Mouse (Mus musculus): ENCODE results near the gene Mrps10. TPM values are rescaled to one million over a fixed set of nuclear protein-coding genes. Genes with fewer than 3 reads are reported as not detected.
A peak's percentile ranks its signal among the peaks of the same experiment; 100 is the strongest.

Mrps10 gene
- polyA plus RNA-seq, 1 experiment: 20.5 TPM

DNA sequence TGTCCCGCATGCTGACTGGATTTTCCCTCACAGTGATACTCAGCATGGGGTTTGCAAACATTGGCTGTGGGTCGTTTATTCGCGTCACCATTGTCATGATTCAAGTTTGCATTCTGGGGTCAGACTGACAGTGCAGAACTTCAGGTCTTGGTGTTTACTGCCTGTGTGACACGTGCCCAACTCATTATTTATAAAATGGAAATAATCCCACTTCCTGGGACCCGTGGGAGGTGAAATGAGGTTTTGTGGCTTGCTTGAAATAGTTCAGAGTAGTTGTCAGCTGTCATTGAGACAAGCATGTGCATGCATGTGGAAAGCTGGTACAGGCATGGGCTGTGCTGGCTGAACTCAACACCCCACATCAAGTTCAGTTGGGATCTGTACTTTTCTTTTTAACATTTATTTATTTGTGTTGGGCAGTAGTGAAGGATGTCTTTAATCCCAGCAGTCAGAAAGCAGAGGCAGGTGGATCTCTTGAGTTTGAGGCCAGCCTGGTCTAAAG is 8.1 kb downstream of the Mrps10 start:
- no peak overlapping the region for H3K27ac ChIP-seq (ENCODE audit: insufficient read depth, low read depth, low read length)
- TF ChIP-seq POLR2A (IDR thresholded peaks at IDR 0.05; ENCODE audit: borderline replicate concordance, low read depth, low read length) (no peak), CTCF (IDR thresholded peaks at IDR 0.05; ENCODE audit: low read depth, low read length) (no peak)

GRCm38 (mm10) chr17:47378133-47378532 is 9.4 kb downstream of the Mrps10 start:
- Histone ChIP-seq H3K27ac (ENCODE audit: insufficient read depth, low read depth, low read length) (no peak overlapping the region), H3K4me1 (ENCODE audit: control insufficient read depth, insufficient read depth, low read length) (no peaks in the 10 kb centered on the region), H3K4me3 (ENCODE audit: insufficient read depth, low read length) (no peak overlapping the region)
- no peak for TF ChIP-seq CTCF (IDR thresholded peaks at IDR 0.05; ENCODE audit: low read depth, low read length)
- no peak for TF ChIP-seq POLR2A (IDR thresholded peaks at IDR 0.05; ENCODE audit: borderline replicate concordance, low read depth, low read length)

More for the DNA sequence above, 8.1 kb downstream of the Mrps10 start:
- no peaks in the 10 kb centered on the region for H3K4me1 ChIP-seq (ENCODE audit: control insufficient read depth, insufficient read depth, low read length)
- no peak overlapping the region for H3K4me3 ChIP-seq (ENCODE audit: insufficient read depth, low read length)

DNA sequence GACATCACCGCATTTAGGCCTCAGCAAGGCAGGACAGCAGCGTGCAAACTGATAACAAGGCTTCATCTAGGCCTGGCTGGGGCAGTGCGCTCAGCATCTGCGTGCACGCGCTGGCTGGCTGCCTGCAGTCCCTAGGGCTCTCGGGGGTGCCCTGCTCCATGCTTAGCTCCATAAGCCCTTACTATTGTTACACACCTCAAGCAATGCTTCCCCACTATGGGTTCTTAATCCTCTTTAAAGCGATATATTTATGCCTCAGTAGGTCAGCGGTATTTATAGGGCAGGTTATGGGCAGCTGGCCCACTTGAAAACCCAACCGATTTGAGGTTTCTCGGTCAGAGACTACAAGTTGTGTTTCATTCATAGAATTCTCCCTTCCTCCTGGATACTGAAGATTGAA is 13.2 kb downstream of the Mrps10 start:
- Histone ChIP-seq H3K4me1 (ENCODE audit: control insufficient read depth, insufficient read depth, low read length) (no peaks in the 10 kb centered on the region), H3K27ac (ENCODE audit: insufficient read depth, low read depth, low read length) (no peak overlapping the region), H3K4me3 (ENCODE audit: insufficient read depth, low read length) (no peak overlapping the region)
- no peak for TF ChIP-seq POLR2A (IDR thresholded peaks at IDR 0.05; ENCODE audit: borderline replicate concordance, low read depth, low read length)
- TF ChIP-seq CTCF (IDR thresholded peaks at IDR 0.05; ENCODE audit: low read depth, low read length): no peak

DNA sequence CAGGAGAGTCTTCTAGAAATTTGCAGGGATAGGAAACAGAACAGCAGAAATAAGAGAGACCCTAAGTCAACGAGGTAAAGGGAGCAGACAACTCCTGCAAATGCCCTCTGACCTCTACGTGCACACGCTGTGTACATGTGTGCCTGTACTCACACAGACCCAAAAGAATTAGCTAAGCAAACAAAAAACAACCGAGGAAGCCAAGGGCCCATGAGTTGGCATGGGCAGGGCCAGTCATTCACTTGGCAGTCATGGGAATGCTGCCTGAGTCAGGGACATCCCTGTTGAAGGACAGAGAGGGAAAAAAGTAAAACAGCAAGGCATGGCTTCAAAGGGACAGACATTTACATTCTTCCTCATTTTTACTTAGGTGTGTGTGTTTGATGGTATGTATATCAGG is 14.6 kb downstream of the Mrps10 start:
- TF ChIP-seq CTCF (IDR thresholded peaks at IDR 0.05; ENCODE audit: low read depth, low read length): no peak
- TF ChIP-seq POLR2A (IDR thresholded peaks at IDR 0.05; ENCODE audit: borderline replicate concordance, low read depth, low read length): no peak
- H3K27ac ChIP-seq (ENCODE audit: insufficient read depth, low read depth, low read length): no peak overlapping the region
- H3K4me1 ChIP-seq (ENCODE audit: control insufficient read depth, insufficient read depth, low read length): no peaks in the 10 kb centered on the region
- H3K4me3 ChIP-seq (ENCODE audit: insufficient read depth, low read length): no peak overlapping the region

DNA sequence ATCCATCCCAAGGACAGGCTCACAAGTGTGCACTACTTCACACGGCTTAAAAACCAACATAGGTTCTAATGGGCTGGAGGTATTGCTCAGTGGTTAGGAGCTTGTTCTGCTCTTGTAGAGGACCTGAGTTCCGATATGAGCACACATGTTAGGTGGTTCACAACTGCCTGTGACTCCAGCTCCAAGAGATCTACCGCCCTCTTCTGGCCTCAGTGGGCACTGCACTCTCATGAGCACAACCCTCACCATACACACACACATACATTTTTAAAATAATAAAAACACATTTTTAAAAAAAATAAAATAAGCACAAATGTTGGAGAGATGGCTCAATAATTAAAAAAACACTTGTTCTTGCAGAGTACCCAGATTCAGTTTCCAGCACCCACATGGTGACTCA is 15.4 kb downstream of the Mrps10 start:
- TF ChIP-seq POLR2A (IDR thresholded peaks at IDR 0.05; ENCODE audit: borderline replicate concordance, low read depth, low read length) (no peak), CTCF (IDR thresholded peaks at IDR 0.05; ENCODE audit: low read depth, low read length) (no peak)
- no peaks in the 10 kb centered on the region for H3K4me1 ChIP-seq (ENCODE audit: control insufficient read depth, insufficient read depth, low read length)
- H3K27ac ChIP-seq (ENCODE audit: insufficient read depth, low read depth, low read length): no peak overlapping the region
- H3K4me3 ChIP-seq (ENCODE audit: insufficient read depth, low read length): no peak overlapping the region

GRCm38 (mm10) chr17:47385145-47385544 is 16.5 kb downstream of the Mrps10 start, which contains the start of gene Guca1b:
TSS of gene Guca1b (plus strand) at chr17:47385393.
- TF ChIP-seq POLR2A (IDR thresholded peaks at IDR 0.05; ENCODE audit: borderline replicate concordance, low read depth, low read length) (no peak), CTCF (IDR thresholded peaks at IDR 0.05; ENCODE audit: low read depth, low read length) (no peak)
- Histone ChIP-seq H3K4me3 (ENCODE audit: insufficient read depth, low read length) (no peak within 1 kb of the TSS), H3K4me1 (ENCODE audit: control insufficient read depth, insufficient read depth, low read length) (no peaks in the 10 kb centered on the region), H3K27ac (ENCODE audit: insufficient read depth, low read depth, low read length) (no peak within 1 kb of the TSS)

DNA sequence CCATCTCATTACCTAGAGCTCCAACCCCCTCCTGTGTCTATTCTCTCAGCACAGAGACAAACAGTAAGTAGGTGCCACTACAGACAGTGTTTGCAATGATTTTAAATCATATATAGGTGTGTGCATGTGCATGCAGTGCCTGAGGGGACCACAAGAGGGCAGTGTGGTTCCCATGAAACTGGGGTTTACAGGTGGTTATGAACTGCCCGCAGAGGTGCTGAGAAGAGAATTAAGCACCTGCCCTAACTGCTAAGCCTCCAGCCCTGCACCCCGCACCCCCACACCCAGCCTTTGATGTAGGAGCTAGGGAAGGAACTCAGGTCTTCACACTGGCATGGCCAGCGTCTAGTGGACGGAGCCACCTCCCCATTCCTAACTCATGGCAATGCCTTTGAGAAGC is 18.0 kb downstream of the Mrps10 start:
- no peaks in the 10 kb centered on the region for H3K4me1 ChIP-seq (ENCODE audit: control insufficient read depth, insufficient read depth, low read length)
- TF ChIP-seq POLR2A (IDR thresholded peaks at IDR 0.05; ENCODE audit: borderline replicate concordance, low read depth, low read length) (no peak), CTCF (IDR thresholded peaks at IDR 0.05; ENCODE audit: low read depth, low read length) (peak; percentile 94)
- no peak overlapping the region for H3K27ac ChIP-seq (ENCODE audit: insufficient read depth, low read depth, low read length)
- H3K4me3 ChIP-seq (ENCODE audit: insufficient read depth, low read length): no peak overlapping the region

DNA sequence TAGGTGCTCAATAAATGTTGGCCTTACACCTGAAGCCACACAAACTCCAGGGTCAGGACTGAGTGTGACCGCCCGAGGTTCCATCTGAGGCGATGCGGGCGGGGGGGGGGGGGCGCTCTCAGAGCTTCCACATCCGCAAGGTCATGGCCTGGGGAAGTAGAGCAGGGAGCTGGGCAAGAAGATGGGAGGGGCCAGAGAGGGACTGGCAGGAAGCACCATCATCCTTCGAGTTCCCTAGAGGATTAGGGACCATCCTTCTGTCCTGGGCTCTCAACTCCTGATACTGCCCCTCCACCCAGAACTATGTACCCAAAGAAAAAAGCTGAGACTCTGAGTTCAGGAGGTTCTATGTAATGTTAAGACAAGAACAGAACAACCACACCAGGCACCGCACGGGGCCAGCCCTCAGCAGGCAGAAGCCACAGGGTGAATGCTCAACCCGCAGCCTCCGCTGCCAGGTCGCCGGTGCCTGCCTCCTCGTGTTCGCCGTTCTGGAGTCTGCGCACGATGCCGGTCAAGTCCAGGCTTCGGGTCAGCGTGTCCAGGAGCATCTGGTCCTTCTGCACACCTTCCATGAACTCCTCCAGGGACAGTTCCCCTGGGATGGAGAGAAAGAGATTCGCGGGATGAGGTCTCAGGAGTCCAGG is 25.7 kb downstream of the Mrps10 start:
- no peak for TF ChIP-seq CTCF (IDR thresholded peaks at IDR 0.05; ENCODE audit: low read depth, low read length)
- TF ChIP-seq POLR2A (IDR thresholded peaks at IDR 0.05; ENCODE audit: borderline replicate concordance, low read depth, low read length): no peak
- Histone ChIP-seq H3K4me3 (ENCODE audit: insufficient read depth, low read length) (peak overlapping the region; percentile 70), H3K4me1 (ENCODE audit: control insufficient read depth, insufficient read depth, low read length) (peaks cover 5% of the 10 kb centered on the region; the same call in 1 of the 2 replicates), H3K27ac (ENCODE audit: insufficient read depth, low read depth, low read length) (peak overlapping the region; percentile 24)

GRCm38 (mm10) chr17:47395376-47395913 is 26.8 kb downstream of the Mrps10 start:
- Histone ChIP-seq H3K27ac (ENCODE audit: insufficient read depth, low read depth, low read length) (peak overlapping the region; percentile 61), H3K4me1 (ENCODE audit: control insufficient read depth, insufficient read depth, low read length) (peaks cover 5% of the 10 kb centered on the region; the same call in 1 of the 2 replicates), H3K4me3 (ENCODE audit: insufficient read depth, low read length) (peak overlapping the region; percentile 70)
- no peak; the same call in 1 of the 2 replicates for TF ChIP-seq POLR2A (IDR thresholded peaks at IDR 0.05; ENCODE audit: borderline replicate concordance, low read depth, low read length)
- no peak for TF ChIP-seq CTCF (IDR thresholded peaks at IDR 0.05; ENCODE audit: low read depth, low read length)

DNA sequence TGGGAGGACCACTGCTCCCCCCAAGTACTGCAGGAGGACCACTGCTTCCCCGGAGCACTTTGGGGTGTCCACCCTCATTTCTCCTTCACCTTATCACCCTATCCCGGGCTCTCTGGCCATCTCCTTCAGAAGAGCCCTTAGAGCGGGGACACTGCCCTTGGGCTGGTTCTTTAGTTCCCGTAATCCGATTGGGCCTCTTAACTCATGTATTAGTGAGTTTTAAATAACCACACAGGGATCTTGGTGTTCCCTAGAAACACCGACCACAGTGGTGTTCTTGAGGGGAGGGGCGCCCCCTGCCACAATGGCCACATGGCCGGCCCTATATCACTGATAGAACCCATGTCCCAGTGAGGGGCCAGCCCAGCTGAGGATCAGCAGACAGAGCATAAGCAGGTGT is 30.4 kb downstream of the Mrps10 start:
- H3K27ac ChIP-seq (ENCODE audit: insufficient read depth, low read depth, low read length): no peak overlapping the region
- peaks cover 5% of the 10 kb centered on the region; the same call in 1 of the 2 replicates for H3K4me1 ChIP-seq (ENCODE audit: control insufficient read depth, insufficient read depth, low read length)
- H3K4me3 ChIP-seq (ENCODE audit: insufficient read depth, low read length): no peak overlapping the region
- no peak for TF ChIP-seq POLR2A (IDR thresholded peaks at IDR 0.05; ENCODE audit: borderline replicate concordance, low read depth, low read length)
- no peak for TF ChIP-seq CTCF (IDR thresholded peaks at IDR 0.05; ENCODE audit: low read depth, low read length)
